Mouse (Mus musculus) intestine, embryonic 15.5 days (tissue): ENCODE results near the gene Map4k4. TPM values are rescaled to one million over a fixed set of nuclear protein-coding genes. Genes with fewer than 3 reads are reported as not detected.
A peak's percentile ranks its signal among the peaks of the same experiment; 100 is the strongest.

Experiments
- ATAC-seq: fragments of 200-750 bp; cut with Nextera tagmentation; 2 replicates; pipeline ENCODE4 v1.8.0; 2017; ENCODE audit warnings: moderate TSS enrichment, moderate library complexity
- H3K27ac ChIP-seq: fragments of 300-500 bp; sonication (generic); 2 replicates; pipeline ENCODE4 v1.5.1; 2015; ENCODE audit warnings: mild to moderate bottlenecking, inconsistent platforms
- H3K27me3 ChIP-seq: fragments of 300-500 bp; sonication (generic); replicated peaks from 2 replicates; pipeline ENCODE4 v1.6.1; 2015; ENCODE audit warnings: inconsistent platforms
- H3K36me3 ChIP-seq: fragments of 300-500 bp; sonication (generic); 2 replicates; pipeline ENCODE4 v1.6.1; 2015; ENCODE audit warnings: inconsistent platforms
- H3K4me1 ChIP-seq: fragments of 300-500 bp; sonication (generic); replicated peaks from 2 replicates; pipeline ENCODE4 v1.6.1; 2015; ENCODE audit warnings: inconsistent platforms
- H3K4me2 ChIP-seq: fragments of 300-500 bp; sonication (generic); replicated peaks from 2 replicates; pipeline ENCODE4 v1.6.1; 2015; ENCODE audit warnings: mild to moderate bottlenecking, inconsistent platforms
- H3K4me3 ChIP-seq: fragments of 300-500 bp; sonication (generic); replicated peaks from 2 replicates; pipeline ENCODE4 v1.5.1; 2015; ENCODE audit warnings: inconsistent platforms
- H3K9ac ChIP-seq: fragments of 300-500 bp; sonication (generic); 2 replicates; pipeline ENCODE4 v1.6.1; 2015; ENCODE audit warnings: inconsistent platforms
- H3K9me3 ChIP-seq: fragments of 300-500 bp; sonication (generic); 2 replicates; pipeline ENCODE4 v1.6.1; 2016; ENCODE audit warnings: inconsistent platforms
- WGBS: fragments of 180-500 bp; shearing (Covaris S2); methylation state at CpG from one replicate; pipeline ENCODE4 v1.1.7; 2015; 5-methylcytosine and 5-hydroxymethylcytosine counted together
- polyA plus RNA-seq: library from polyadenylated mRNA; unstranded; fragments of >200 nt; fragmentation: Nextera tagmentation; extraction: Ambion mirVana; gene quantifications from 2 replicates; pipeline ENCODE4 v1.2.1, GENCODE M21; 2015

Map4k4 gene
- polyA plus RNA-seq, 1 experiment from 2014 or later: 20.0 TPM

DNA sequence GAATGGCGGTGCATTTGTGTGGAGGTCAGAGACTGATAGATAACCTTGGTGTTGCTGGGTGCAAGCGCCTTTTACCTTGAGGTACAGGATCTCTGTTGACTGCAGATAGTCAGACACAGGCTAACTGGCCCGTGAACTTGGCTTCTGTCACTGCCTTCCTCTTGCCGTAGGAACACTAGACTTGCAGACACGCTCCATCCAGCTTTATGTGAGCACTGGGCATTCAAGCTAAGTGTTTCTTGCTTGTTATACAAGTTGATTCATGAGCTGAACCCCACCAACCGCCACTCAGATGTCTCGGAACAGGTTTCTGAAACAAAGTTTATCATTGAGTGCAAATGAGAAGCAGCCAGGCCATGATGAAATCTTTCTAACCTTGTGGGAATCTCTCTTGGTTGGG lies 57.3 kb downstream of the Map4k4 start:
- WGBS: 79% methylated on average over 7 of the region's 7 CpGs
- ATAC-seq: no peak
- Histone ChIP-seq H3K4me2 (no peak overlapping the region), H3K27ac (no peak overlapping the region), H3K9me3 (no peaks in the 10 kb centered on the region), H3K9ac (no peak overlapping the region), H3K36me3 (no peaks in the 10 kb centered on the region), H3K4me1 (peaks cover 18% of the 10 kb centered on the region), H3K4me3 (no peak overlapping the region), H3K27me3 (no peaks in the 10 kb centered on the region)

DNA sequence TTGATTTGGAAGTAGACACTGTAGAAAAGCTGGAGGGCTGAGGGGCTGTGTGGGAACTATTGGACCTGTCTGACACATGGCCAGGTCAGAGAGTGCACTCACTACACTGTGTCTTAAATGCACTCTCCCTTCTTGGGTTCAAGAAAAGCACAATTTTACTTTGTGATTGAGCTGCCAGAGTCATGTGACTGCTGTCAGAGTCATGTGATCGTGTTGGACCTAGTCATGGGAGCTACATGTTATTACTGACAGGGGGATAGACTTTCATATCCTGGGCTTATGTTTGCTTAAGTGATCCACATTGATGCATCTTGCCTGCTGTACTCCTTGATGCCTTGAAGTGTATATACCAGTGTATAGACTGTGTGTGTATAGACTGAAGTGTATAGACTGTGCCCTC lies 59.9 kb downstream of the Map4k4 start:
- Histone ChIP-seq H3K9me3 (no peaks in the 10 kb centered on the region), H3K4me3 (no peak overlapping the region), H3K4me1 (peaks cover 28% of the 10 kb centered on the region), H3K4me2 (no peak overlapping the region), H3K9ac (no peak overlapping the region), H3K27me3 (no peaks in the 10 kb centered on the region), H3K36me3 (no peaks in the 10 kb centered on the region), H3K27ac (no peak overlapping the region)
- ATAC-seq: no peak
- WGBS: 82% methylated on average over 1 of the region's 1 CpGs

DNA sequence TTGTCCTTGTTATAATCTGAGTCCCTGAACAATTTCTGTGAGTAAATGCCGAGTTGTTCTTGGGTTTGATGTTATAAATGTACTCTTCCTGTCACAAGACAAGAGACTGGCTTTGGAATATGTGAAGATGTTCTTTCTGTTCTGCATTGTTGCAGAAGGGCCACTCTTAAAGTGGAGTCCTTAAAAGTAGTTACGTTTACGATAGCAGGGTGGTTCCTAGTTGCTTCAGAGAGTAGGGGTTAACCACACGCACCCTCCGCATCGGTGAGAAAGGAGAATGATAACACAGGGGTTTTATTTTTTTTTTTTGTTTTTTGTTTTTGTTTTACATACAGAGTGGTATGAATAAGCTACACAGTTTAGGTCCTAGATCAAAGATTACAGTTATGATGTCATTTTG lies 60.4 kb downstream of the Map4k4 start:
- no peaks in the 10 kb centered on the region for H3K9me3 ChIP-seq
- 81% methylated on average over 6 of the region's 6 CpGs for WGBS
- no peaks in the 10 kb centered on the region for H3K27me3 ChIP-seq
- H3K4me1 ChIP-seq: peaks cover 26% of the 10 kb centered on the region
- no peak overlapping the region for H3K9ac ChIP-seq
- no peaks in the 10 kb centered on the region for H3K36me3 ChIP-seq
- ATAC-seq: no peak
- no peak overlapping the region for H3K4me2 ChIP-seq
- no peak overlapping the region for H3K27ac ChIP-seq
- no peak overlapping the region for H3K4me3 ChIP-seq

DNA sequence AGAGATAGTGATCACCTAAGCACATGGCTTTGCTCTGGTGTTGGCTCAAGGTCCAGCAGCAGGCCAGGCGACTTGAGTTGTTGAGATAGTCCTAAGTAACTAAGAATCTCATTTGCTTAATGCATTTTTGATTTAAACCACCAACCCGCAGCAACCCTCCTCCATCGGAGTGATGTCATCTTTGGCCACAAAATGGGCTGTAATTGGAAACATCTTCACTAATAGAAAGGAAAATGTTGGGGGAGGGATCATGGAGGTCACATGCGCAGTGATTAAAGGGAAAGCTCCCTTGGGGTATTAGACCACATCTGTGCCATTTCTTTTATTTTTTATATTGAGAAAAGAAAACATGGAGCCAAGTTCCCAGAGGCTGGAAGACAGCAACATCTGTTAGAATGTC lies 61.6 kb downstream of the Map4k4 start:
- H3K4me1 ChIP-seq: peaks cover 21% of the 10 kb centered on the region
- H3K36me3 ChIP-seq: no peaks in the 10 kb centered on the region
- no peaks in the 10 kb centered on the region for H3K27me3 ChIP-seq
- no peak overlapping the region for H3K4me3 ChIP-seq
- H3K27ac ChIP-seq: no peak overlapping the region
- no peak overlapping the region for H3K4me2 ChIP-seq
- H3K9ac ChIP-seq: no peak overlapping the region
- 81% methylated on average over 4 of the region's 4 CpGs for WGBS
- no peaks in the 10 kb centered on the region for H3K9me3 ChIP-seq
- no peak for ATAC-seq

DNA sequence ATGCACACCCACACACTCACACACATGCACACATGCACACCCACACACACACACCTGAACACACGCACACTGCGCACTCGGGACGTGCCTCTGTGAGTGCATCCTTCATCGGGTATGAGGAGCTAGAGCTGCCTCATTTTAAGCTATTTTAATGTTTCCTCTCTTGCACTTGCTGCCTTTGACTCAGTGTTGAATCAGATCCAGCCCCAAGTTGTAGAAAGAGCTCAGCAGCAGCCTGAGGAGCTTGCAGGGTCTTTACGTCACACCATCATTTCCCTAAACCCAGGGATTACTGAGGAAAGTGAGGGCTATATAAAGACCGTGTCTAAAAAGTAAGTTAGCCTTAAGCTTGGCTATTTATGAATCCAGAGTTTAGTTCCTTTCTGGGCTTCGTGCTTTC lies 62.1 kb downstream of the Map4k4 start:
- no peaks in the 10 kb centered on the region for H3K27me3 ChIP-seq
- 87% methylated on average over 8 of the region's 8 CpGs for WGBS
- peaks cover 21% of the 10 kb centered on the region for H3K4me1 ChIP-seq
- no peaks in the 10 kb centered on the region for H3K9me3 ChIP-seq
- H3K4me2 ChIP-seq: no peak overlapping the region
- no peak for ATAC-seq
- no peak overlapping the region for H3K27ac ChIP-seq
- H3K4me3 ChIP-seq: no peak overlapping the region
- no peaks in the 10 kb centered on the region for H3K36me3 ChIP-seq
- H3K9ac ChIP-seq: no peak overlapping the region

DNA sequence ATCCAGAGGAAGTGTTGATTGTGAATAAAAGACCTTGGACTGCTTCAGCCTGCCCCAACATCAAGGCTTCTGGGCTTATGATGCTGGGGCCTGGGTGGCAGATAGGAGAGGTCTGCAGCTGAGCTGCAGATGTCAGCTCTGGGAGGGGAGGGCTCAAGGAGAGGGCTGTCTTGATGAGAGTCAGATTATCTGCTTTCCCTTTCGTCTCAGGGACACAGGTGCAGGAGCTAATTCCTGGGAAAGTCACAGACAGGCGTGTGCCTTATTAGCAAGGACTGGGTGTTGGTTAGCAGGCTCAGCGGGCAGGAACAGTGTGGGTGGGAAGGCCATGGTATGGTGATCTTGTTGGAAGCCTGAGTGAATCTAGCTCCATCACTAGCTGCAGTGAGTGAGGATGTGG lies 63.1 kb downstream of the Map4k4 start:
- ATAC-seq: 0 out of 2 replicates have a peak, but pooled peaks have one; percentile 34
- H3K9me3 ChIP-seq: no peaks in the 10 kb centered on the region
- no peak overlapping the region for H3K4me3 ChIP-seq
- H3K27me3 ChIP-seq: no peaks in the 10 kb centered on the region
- WGBS: 64% methylated on average over 3 of the region's 3 CpGs
- no peak overlapping the region for H3K4me2 ChIP-seq
- H3K4me1 ChIP-seq: peaks cover 21% of the 10 kb centered on the region
- no peaks in the 10 kb centered on the region for H3K36me3 ChIP-seq
- no peak overlapping the region for H3K9ac ChIP-seq
- H3K27ac ChIP-seq: no peak overlapping the region

DNA sequence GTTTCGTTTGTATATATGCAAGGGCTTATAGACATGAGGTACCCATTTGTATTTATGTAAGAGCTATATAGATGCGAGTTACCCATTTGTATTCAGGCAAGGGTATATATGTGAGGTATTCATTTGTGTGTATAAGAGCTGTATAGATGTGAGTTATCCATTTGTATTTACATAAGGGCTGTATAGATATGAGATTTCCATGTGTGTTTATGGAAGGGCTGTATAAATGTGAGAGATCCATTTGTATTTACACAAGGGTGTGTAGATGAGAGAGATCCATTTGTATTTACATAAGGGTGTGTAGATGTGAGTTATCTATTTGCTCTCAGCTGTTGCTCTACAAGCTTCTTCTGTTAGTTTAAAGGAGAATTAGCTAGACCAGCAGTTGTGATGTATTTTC lies 63.7 kb downstream of the Map4k4 start:
- Histone ChIP-seq H3K9me3 (no peaks in the 10 kb centered on the region), H3K4me2 (no peak overlapping the region), H3K36me3 (no peaks in the 10 kb centered on the region), H3K27ac (no peak overlapping the region), H3K27me3 (no peaks in the 10 kb centered on the region), H3K4me3 (no peak overlapping the region), H3K9ac (no peak overlapping the region), H3K4me1 (peaks cover 19% of the 10 kb centered on the region)
- ATAC-seq: peak; percentile 87
- WGBS: 42% methylated on average over 2 of the region's 2 CpGs

DNA sequence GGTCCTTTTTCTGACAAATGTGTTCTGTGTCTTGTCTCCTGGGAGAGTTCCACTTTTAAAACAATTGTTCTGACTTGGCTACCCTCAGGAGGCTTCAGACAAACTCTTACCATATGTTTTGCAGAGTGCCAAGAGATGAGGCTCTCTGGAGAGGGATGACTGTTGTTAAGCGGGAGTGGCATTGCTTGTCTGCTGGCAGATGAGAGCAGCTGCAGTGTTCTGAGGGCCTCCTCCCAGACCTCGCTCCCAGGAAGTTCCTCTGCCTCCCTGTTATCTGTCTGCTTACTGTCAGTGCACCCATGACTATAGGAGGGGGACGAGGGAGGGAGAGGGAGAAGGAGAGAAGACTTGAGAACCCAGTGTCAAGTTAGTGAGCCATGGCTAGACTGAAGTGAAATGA lies 64.7 kb downstream of the Map4k4 start:
- Histone ChIP-seq H3K9me3 (no peaks in the 10 kb centered on the region), H3K36me3 (no peaks in the 10 kb centered on the region), H3K27me3 (no peaks in the 10 kb centered on the region), H3K4me2 (no peak overlapping the region), H3K27ac (no peak overlapping the region), H3K4me3 (no peak overlapping the region), H3K4me1 (peaks cover 19% of the 10 kb centered on the region), H3K9ac (no peak overlapping the region)
- ATAC-seq: no peak
- WGBS: 40% methylated on average over 3 of the region's 3 CpGs

DNA sequence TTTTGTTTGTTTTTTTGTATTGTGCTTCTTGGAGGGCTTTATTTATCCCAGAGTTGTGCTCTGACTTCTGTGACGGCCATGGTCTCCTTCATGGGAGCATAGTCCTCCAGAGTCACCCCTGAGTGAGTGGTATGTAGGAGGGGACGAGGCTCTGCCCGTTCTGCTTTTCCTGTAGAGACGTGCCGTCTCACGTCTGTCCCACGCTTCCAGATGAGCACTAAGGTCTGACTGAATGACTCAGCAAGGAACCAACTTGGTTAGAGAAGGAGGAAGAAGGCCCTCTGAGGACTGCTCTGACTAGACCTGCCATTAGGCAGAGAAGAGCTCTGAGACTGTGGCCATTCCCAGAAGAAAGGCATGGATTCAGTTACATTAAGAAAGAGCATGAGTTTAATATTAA lies 68.3 kb downstream of the Map4k4 start:
- H3K4me1 ChIP-seq: peaks cover 8% of the 10 kb centered on the region
- no peak overlapping the region for H3K9ac ChIP-seq
- no peaks in the 10 kb centered on the region for H3K27me3 ChIP-seq
- H3K4me3 ChIP-seq: no peak overlapping the region
- no peak overlapping the region for H3K27ac ChIP-seq
- H3K4me2 ChIP-seq: no peak overlapping the region
- ATAC-seq: no peak
- no peaks in the 10 kb centered on the region for H3K9me3 ChIP-seq
- WGBS: 70% methylated on average over 7 of the region's 7 CpGs
- H3K36me3 ChIP-seq: no peaks in the 10 kb centered on the region

DNA sequence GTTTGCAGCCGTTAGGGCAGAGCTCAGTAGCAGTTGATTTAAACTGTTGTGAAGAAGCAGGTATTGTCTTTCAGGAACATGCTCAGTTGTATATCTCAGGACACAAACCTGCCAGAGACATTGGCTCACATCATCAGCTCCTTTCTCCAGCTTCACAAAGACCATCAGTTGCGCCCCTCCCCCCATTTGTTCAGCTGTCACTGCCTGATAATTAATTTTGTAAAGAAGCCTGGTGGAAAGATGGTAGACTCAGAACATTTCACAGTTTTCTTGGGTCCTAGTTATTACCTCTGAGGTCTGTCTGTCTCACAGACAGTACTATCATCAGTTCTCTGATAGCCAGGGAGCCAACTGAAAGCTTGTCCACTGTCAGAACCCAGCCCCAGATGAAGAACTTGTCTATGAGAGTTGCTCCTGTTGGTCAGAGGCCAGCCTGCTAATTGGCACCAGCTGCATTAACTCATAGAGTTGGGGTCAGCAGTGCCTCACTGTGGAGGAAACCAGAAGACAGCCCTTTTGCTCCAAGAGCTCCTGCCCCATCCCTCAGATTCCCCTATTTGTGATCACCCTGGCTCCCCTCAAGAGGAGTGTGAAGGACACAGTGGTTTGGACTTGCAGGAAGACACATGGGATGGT lies 69.2 kb downstream of the Map4k4 start:
- WGBS: 80% methylated on average over 2 of the region's 2 CpGs

DNA sequence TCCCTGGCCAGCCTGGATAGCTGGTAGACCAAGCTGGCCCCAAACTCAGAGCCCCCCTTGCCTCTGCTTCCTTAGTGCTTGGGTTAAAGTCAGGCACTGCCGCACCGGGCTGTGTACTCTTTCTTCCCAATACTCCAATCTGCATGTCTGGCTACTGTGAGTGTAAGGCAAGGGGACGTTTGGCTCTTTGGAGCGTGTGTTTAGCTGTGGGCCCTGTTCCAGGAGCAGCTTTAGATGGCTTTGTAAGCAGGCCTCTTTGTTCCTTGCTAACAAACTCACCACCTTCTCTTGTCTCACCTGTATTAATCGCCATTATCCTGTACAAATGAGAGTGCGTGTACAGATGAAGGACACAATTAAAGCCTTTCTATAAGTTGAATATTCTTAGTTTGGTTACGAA lies 71.7 kb downstream of the Map4k4 start:
- H3K4me3 ChIP-seq: no peak overlapping the region
- no peak for ATAC-seq
- no peak overlapping the region for H3K9ac ChIP-seq
- no peaks in the 10 kb centered on the region for H3K27me3 ChIP-seq
- no peak overlapping the region for H3K4me2 ChIP-seq
- WGBS: 73% methylated on average over 7 of the region's 7 CpGs
- H3K36me3 ChIP-seq: 0 out of 2 replicates have a peak, but pooled peaks cover 4% of the 10 kb centered on the region
- H3K9me3 ChIP-seq: no peaks in the 10 kb centered on the region
- 0 out of 2 replicates have a peak overlapping the region, but pooled peaks have one; percentile 17 for H3K27ac ChIP-seq
- H3K4me1 ChIP-seq: no peaks in the 10 kb centered on the region

More for the DNA sequence above, 69.2 kb downstream of the Map4k4 start:
- H3K4me2 ChIP-seq: no peak overlapping the region
- H3K27me3 ChIP-seq: no peaks in the 10 kb centered on the region
- H3K4me3 ChIP-seq: no peak overlapping the region
- peaks cover 5% of the 10 kb centered on the region; the same call in 1 of the 2 replicates for H3K4me1 ChIP-seq
- no peak overlapping the region for H3K9ac ChIP-seq
- H3K36me3 ChIP-seq: no peaks in the 10 kb centered on the region
- H3K27ac ChIP-seq: no peak overlapping the region
- no peaks in the 10 kb centered on the region for H3K9me3 ChIP-seq
- no peak for ATAC-seq

DNA sequence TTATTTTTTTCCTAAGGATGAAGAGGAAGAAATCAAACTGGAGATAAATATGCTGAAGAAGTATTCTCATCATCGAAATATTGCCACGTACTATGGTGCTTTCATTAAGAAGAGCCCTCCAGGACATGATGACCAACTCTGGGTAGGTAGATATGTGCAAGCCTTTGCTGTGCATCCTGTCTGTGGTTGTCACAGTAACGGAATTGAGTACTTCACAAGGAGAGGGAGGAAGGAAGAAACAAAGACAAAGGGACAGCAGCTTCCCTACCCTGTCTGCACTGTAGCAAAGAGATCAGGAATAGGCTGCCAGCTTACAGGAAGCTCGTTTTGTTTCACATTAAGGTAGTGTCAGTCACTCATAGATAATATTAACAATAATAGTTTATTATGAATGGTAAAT lies 73.2 kb downstream of the Map4k4 start:
- Histone ChIP-seq H3K9ac (no peak overlapping the region), H3K9me3 (no peaks in the 10 kb centered on the region), H3K27ac (no peak overlapping the region), H3K4me3 (no peak overlapping the region), H3K4me2 (no peak overlapping the region), H3K36me3 (0 out of 2 replicates have a peak, but pooled peaks cover 4% of the 10 kb centered on the region), H3K27me3 (no peaks in the 10 kb centered on the region), H3K4me1 (no peaks in the 10 kb centered on the region)
- WGBS: 76% methylated on average over 4 of the region's 4 CpGs
- no peak for ATAC-seq

DNA sequence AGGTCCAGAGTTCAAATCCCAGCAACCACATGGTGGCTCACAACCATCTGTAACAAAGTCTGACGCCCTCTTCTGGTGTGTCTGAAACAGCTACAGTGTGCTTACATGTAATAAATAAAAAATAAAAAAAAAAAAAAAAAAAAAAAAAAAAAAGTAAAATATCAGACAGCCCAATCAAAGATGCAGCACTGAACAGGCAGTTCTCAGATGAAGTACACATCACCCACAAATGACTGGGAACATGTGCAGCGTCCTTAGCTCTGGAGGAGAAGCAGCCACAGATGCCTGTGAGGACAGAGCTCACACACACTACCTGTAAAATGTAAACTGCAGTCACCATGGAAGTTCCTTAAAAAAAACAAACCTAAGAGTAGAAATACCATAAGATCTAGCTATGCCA lies 74.3 kb downstream of the Map4k4 start:
- no peak overlapping the region for H3K4me3 ChIP-seq
- 82% methylated on average over 2 of the region's 2 CpGs for WGBS
- H3K9me3 ChIP-seq: no peaks in the 10 kb centered on the region
- peaks cover 11% of the 10 kb centered on the region; the same call in 1 of the 2 replicates for H3K36me3 ChIP-seq
- no peaks in the 10 kb centered on the region for H3K4me1 ChIP-seq
- ATAC-seq: no peak
- no peak overlapping the region for H3K9ac ChIP-seq
- no peak overlapping the region for H3K27ac ChIP-seq
- H3K27me3 ChIP-seq: no peaks in the 10 kb centered on the region
- H3K4me2 ChIP-seq: no peak overlapping the region
